Mouse (Mus musculus) embryo, embryonic 11 days (tissue): ENCODE measurements around the gene Gpc6.

Experiments used
- DNase-seq: peaks from one replicate; pipeline ENCODE4 v3.0.0-alpha.2; 2015

The Gpc6 gene

DNA sequence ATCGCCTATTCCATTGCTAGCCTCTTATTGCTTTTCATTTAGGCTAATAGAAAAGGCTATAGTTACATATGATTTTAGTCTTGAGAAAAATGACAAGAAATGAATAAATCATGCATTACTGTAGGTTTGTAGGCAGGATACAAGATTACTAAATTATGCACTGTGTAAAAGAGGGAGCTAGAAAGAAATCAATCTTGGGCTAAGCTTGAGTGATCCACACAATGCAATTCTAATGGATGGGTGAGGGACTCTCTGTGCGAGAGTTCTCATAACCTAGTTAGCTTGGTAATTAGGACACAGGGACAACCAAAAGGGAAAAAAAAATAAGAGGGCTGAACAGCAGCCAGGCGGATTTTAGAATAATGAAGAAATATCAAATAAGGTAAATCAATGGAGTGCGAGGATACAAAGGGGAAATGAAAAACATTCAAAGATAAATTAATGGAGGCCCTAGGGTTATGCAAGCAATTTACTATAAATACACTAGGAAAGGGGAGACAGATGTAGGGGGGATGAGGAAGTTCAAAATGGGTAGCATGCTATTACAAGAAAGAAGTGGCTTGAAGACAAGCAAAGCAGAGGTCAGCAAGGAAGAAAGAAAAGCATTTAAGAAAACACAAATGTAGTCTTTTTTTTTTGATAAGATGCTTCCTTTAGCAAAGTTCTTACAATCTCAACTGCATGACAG, 835.9 kb downstream of the Gpc6 start:
- DNase-seq = no peak

- DNase-seq = no peak
Measured at GRCm38 (mm10) chr14:117762934-117763333, 837.8 kb downstream of the Gpc6 start.

- no peak for DNase-seq
Measured at GRCm38 (mm10) chr14:117767861-117768260, 842.7 kb downstream of the Gpc6 start.

DNA sequence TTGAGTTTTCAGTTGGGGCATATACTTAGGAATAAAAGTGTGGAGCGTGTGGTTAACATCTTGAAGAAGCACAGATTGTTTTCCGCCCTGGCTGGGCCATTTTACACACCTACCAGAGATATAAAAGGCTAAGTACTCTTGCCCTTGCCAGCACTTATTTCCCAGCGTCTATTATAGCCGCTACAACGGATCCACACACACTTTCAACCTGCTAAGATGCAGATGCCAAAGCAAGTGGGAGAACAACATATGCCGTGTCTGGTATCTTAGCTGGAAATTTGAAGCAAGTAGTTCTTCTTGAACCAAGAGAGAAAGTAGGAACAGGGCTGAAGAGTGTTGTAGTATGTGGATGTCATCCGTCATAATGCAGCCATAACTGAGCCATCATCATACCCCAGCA, 843.6 kb downstream of the Gpc6 start:
- DNase-seq = no peak

GRCm38 (mm10) chr14:117773373-117773772, 848.3 kb downstream of the Gpc6 start:
- no peak for DNase-seq

GRCm38 (mm10) chr14:117777866-117778500, 852.9 kb downstream of the Gpc6 start:
- no peak for DNase-seq

DNA sequence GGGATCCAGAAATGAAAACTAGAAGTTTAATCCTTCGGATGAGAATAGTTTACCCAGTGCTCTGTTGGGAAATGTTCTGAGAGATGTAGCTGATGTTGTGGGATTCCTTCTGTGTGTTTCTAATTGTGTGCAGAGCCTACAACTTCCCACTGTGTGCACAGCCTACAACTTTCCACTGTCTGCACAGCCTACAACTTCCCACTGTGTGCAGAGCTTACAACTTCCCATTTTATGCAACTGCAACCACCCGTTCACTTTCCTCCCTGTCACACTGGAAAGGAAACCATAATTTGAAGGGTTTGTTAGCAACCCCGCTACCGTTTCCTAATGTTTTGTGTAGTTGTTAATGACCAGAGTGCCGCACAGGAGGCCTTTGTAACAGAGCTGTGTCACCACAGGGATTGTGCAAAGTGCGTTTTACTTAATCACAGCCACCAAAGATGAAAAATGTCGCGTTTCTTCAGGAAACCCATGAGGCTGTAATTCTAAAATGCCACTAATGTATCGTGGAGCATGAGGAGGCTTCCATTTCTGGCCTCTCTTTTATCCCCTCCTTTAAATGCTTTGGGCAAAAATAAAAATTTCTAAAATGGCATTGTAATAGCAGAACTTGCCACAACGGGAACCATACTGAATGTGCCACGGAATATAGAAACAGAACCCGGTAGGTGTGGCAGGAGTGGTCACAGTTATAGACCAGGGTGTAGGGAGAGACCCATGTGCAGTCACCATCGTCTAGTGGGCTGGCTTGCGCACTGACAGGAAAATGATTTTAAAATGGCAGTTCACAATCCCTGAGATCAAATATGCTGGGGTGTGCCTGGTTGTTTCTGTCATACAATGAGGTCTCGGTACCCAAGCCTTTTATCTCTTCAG, 853.7 kb downstream of the Gpc6 start:
- DNase-seq = no peak

DNA sequence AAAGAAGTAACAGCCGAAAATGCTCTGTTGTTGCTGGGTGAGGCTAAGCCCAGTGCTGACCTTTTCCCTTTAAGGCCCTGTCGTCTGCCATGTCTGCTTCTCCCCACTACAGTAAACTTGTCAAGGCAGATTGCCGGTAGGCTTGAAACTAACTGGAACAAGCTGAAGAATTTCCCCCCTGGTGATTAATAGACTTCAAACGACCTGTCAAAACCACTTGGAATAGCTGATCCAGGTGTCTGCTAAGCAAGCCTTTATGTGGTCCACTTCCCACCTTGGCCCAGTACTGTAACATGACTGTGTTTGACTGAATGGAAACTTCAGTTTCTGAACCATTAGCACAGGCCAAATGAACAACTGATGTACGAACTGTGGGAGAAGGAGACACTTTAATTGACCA, 856.6 kb downstream of the Gpc6 start:
- DNase-seq = peak; percentile 33

DNA sequence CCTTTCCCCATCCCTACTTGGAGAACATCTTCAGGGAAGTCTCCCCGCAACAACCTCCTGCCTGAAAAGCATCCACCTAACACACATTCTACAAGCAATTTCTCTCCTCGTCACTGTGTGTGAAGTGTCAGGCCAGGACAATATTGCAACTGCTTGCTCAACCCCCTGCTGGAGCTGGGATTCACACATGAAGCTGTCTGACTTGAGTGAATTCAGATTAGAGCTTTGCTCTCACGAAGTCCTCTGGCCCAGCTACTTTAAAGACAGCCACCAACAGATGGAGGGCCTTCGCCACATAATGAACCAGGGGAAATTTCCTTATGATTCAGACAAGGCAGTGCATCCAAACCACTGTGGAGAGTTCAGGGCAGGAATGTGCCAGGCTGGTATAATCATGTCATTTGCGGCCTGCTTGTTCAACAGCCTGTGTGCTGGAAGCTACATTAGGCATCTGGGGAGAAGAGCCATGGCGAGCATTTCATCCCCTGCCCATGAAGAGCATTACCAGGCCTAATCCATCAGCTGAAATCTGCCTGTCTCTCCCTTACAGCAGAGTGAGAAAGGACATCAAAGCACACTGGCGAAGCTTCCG, 858.7 kb downstream of the Gpc6 start:
- no peak for DNase-seq

- DNase-seq = no peak
Measured at GRCm38 (mm10) chr14:117784960-117785359, 859.8 kb downstream of the Gpc6 start.

DNA sequence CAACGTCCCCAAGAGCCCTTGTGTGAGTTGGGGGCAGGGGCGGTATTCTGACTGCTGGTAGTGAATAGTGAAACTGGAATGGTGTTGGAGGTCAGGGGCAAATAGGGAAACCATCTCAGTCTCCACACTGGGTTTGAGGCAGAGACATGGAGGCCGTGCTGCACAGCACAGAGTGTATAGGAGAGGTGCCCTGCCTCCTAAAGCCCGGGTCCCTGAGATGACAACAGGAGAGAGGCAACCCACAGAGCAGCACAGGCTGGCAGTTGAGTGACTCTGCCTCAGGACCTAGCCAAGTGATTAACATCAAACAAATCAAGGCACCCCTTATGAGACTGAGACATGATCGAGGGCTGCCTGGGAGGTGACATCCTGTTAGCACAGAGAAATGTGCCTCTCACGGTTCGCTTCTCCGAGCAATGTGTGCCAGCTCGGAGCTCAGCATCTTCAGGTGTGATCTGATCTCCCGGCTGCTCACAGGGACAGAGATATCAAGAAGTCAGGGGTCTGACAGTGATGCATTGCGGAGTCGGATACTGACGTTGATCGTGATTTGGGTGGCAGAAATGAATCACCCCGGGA, 860.5 kb downstream of the Gpc6 start:
- DNase-seq = no peak

GRCm38 (mm10) chr14:117786647-117787046, 861.5 kb downstream of the Gpc6 start:
- DNase-seq = no peak

GRCm38 (mm10) chr14:117794874-117795273, 869.8 kb downstream of the Gpc6 start:
- no peak for DNase-seq

DNA sequence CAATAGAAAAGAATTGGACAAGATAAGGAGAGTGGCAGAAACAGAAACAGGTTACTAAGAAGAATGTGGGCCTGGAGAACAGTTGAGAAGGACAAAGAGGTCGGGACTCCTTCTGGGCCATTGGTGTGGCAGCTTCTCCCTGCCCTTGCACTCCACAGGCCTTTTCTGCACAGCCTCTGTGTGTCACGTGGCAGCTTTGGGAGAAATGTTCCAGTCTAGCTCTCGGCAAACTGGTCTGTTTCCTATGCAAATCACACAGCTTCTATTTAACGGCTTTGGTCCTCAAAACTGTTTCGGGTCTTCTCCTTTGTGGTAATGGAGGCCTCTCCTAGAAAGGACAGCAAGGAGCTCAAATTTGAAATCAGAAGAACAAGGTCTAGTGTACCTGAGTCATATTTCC, 871.5 kb downstream of the Gpc6 start:
- DNase-seq = no peak

DNA sequence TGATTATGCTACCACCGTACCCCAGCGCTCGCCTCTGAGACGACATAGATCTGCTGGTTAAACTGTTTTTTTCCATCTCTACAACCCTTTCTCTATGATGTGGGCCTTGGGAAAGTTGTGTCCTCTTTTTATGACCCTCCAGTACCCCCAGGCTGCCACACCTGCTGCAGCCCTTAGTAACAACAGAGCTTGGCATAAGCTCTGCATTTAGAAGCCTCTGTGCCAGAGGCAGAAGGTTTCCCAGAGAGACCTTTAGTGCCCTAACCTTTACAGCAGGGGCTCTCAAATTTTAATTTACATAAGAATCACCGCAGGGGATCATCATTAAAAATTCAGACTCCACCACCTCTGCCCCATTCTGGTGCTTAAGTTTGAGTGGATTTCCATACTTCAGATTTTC, 875.3 kb downstream of the Gpc6 start:
- DNase-seq = no peak

GRCm38 (mm10) chr14:117807846-117808245, 882.7 kb downstream of the Gpc6 start:
- DNase-seq = no peak

GRCm38 (mm10) chr14:117808326-117808725, 883.2 kb downstream of the Gpc6 start:
- DNase-seq = no peak

DNA sequence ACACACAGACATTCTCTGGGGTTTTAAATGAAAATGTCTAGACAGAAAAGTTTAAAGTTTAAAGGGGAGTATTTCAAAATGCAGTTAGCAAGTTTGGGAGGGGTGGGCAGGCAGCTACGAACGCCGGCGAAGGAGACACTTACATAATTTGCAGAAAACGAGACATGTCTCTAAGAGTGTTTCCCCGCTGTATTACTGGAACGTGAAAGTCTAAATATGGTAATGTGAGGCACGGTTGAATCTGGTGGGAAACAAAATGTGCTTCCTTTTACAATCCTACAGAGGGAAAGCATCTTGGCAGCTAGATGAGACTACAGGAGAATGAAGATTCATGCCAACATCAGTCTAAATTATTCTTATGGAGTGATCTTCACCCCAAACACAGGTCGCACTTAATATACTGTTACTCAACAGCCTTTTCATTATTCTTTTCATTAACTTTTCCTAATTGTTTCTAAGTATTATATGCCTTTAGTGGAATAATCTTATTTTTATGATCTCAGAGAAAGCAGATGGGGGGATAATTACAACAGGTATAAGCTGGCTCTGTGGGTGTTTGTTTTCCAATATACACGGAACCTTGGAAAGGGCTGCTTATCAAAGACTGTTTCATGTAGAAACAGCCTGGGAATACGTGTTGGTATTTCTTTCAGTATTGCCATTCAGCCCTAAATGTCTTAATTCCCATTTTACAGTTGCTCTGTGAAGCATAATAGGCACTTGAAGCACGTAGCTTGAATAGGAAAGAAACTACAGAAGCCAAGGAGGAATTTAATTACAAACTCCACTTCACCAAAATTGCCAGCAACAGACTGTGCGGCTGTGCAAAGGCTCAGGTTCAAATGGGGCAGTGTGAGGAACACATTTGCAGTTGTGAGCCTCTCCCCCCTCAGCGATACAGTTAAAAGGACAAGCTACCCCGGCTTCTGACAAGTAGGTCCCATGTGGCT, 885.5 kb downstream of the Gpc6 start:
- DNase-seq = no peak

GRCm38 (mm10) chr14:117813473-117813872, 888.4 kb downstream of the Gpc6 start:
- no peak for DNase-seq

DNA sequence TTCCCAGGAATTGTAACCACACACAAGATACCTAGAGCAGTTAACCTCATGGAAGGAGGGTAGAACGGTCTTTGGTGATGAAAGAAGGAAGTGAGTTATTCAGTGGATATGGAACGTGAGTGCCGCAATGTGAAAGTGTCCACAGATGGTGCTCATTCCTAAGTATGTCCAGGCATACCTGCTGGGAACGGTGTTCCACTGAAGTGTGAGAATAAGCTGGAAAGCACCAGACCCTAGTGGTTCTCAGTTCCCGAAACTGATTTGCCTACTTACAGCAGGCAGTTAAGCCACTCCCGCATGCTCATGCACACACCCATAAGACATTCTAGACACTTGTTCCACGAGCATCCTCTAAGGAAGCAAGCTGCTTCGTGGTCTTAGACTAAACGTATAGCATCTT, 890.9 kb downstream of the Gpc6 start:
- no peak for DNase-seq

GRCm38 (mm10) chr14:117816706-117817105, 891.6 kb downstream of the Gpc6 start:
- DNase-seq = no peak

GRCm38 (mm10) chr14:117817196-117817595, 892.1 kb downstream of the Gpc6 start:
- DNase-seq = no peak
